Mouse (Mus musculus): ENCODE measurements around the gene Gm11127. TPM values are rescaled to one million over a fixed set of nuclear protein-coding genes. Genes with fewer than 3 reads are reported as not detected.

Gm11127 gene
- total RNA-seq, 2 experiments from 2014 or later = not detected

Other genes with a start within 250 kb of the Gm11127 start
- gene Ier3, start 236.7 kb downstream of the Gm11127 start, total RNA-seq (2015; ENCODE audit: low replicate concordance) = 3.8 and 10.5 TPM in 2 replicates
- 0.51 and 4.0 TPM in 2 replicates for gene Ier3, start 236.7 kb downstream of the Gm11127 start, total RNA-seq (2017; ENCODE audit: low replicate concordance)
- 19.3 and 32.8 TPM in 2 replicates for gene Flot1, start 235.1 kb downstream of the Gm11127 start, total RNA-seq (2015; ENCODE audit: low replicate concordance)
- gene Flot1, start 235.1 kb downstream of the Gm11127 start, total RNA-seq (2017; ENCODE audit: low replicate concordance) = 14.6 and 29.1 TPM in 2 replicates
- 663 and 669 TPM in 2 replicates for gene Tubb5, start 220.1 kb downstream of the Gm11127 start, total RNA-seq (2015; ENCODE audit: low replicate concordance)
- gene Tubb5, start 220.1 kb downstream of the Gm11127 start, total RNA-seq (2017; ENCODE audit: low replicate concordance) = 760 and 914 TPM in 2 replicates
- gene Mdc1, start 216.9 kb downstream of the Gm11127 start, total RNA-seq (2015; ENCODE audit: low replicate concordance) = 117 and 147 TPM in 2 replicates
- gene Mdc1, start 216.9 kb downstream of the Gm11127 start, total RNA-seq (2017; ENCODE audit: low replicate concordance) = 31.0 and 57.1 TPM in 2 replicates
- 32.8 and 36.0 TPM in 2 replicates for gene Nrm, start 197.1 kb downstream of the Gm11127 start, total RNA-seq (2015; ENCODE audit: low replicate concordance)
- gene Nrm, start 197.1 kb downstream of the Gm11127 start, total RNA-seq (2017; ENCODE audit: low replicate concordance) = 19.1 and 35.8 TPM in 2 replicates
- gene Ppp1r18, start 192.8 kb downstream of the Gm11127 start, total RNA-seq (2015; ENCODE audit: low replicate concordance) = 32.8 and 37.7 TPM in 2 replicates
- 7.2 and 10.2 TPM in 2 replicates for gene Ppp1r18, start 192.8 kb downstream of the Gm11127 start, total RNA-seq (2017; ENCODE audit: low replicate concordance)
- gene Dhx16, start 178.6 kb downstream of the Gm11127 start, total RNA-seq (2015; ENCODE audit: low replicate concordance) = 139 and 201 TPM in 2 replicates
- gene Dhx16, start 178.6 kb downstream of the Gm11127 start, total RNA-seq (2017; ENCODE audit: low replicate concordance) = 73.1 and 118 TPM in 2 replicates
- gene 2310061I04Rik, start 160.9 kb downstream of the Gm11127 start, total RNA-seq (2015; ENCODE audit: low replicate concordance) = 37.7 and 68.5 TPM in 2 replicates
- gene 2310061I04Rik, start 160.9 kb downstream of the Gm11127 start, total RNA-seq (2017; ENCODE audit: low replicate concordance) = 2.9 and 3.7 TPM in 2 replicates
- gene Atat1, start 148.3 kb downstream of the Gm11127 start, total RNA-seq (2015; ENCODE audit: low replicate concordance) = 7.6 and 26.0 TPM in 2 replicates
- gene Atat1, start 148.3 kb downstream of the Gm11127 start, total RNA-seq (2017; ENCODE audit: low replicate concordance) = 3.0 and 4.0 TPM in 2 replicates
- 16.9 and 18.0 TPM in 2 replicates for gene Mrps18b, start 142.0 kb downstream of the Gm11127 start, total RNA-seq (2015; ENCODE audit: low replicate concordance)
- 13.5 and 50.5 TPM in 2 replicates for gene Mrps18b, start 142.0 kb downstream of the Gm11127 start, total RNA-seq (2017; ENCODE audit: low replicate concordance)
- gene Ppp1r10, start 141.9 kb downstream of the Gm11127 start, total RNA-seq (2015; ENCODE audit: low replicate concordance) = 53.7 and 90.1 TPM in 2 replicates
- gene Ppp1r10, start 141.9 kb downstream of the Gm11127 start, total RNA-seq (2017; ENCODE audit: low replicate concordance) = 67.5 and 87.5 TPM in 2 replicates
- 26.3 and 36.9 TPM in 2 replicates for gene Abcf1, start 88.6 kb downstream of the Gm11127 start, total RNA-seq (2015; ENCODE audit: low replicate concordance)
- 120 and 139 TPM in 2 replicates for gene Abcf1, start 88.6 kb downstream of the Gm11127 start, total RNA-seq (2017; ENCODE audit: low replicate concordance)
- gene Gnl1, start 78.5 kb downstream of the Gm11127 start, total RNA-seq (2015; ENCODE audit: low replicate concordance) = 1.3 and 4.3 TPM in 2 replicates
- gene Gnl1, start 78.5 kb downstream of the Gm11127 start, total RNA-seq (2017; ENCODE audit: low replicate concordance) = 3.3 and 4.9 TPM in 2 replicates
- gene Prr3, start 78.1 kb downstream of the Gm11127 start, total RNA-seq (2015; ENCODE audit: low replicate concordance) = 5.4 and 6.5 TPM in 2 replicates
- gene Prr3, start 78.1 kb downstream of the Gm11127 start, total RNA-seq (2017; ENCODE audit: low replicate concordance) = 4.6 TPM in 1 of 2 replicates, not detected in the other
- gene H2-T24, start 37.8 kb downstream of the Gm11127 start, total RNA-seq (2015; ENCODE audit: low replicate concordance) = 84.3 and 115 TPM in 2 replicates
- 293 and 328 TPM in 2 replicates for gene H2-T24, start 37.8 kb downstream of the Gm11127 start, total RNA-seq (2017; ENCODE audit: low replicate concordance)
- gene H2-T23, start 25.5 kb downstream of the Gm11127 start, total RNA-seq (2015; ENCODE audit: low replicate concordance) = 109 and 146 TPM in 2 replicates
- gene H2-T23, start 25.5 kb downstream of the Gm11127 start, total RNA-seq (2017; ENCODE audit: low replicate concordance) = 93.4 and 104 TPM in 2 replicates
- 19.1 and 19.7 TPM in 2 replicates for gene H2-T22, start 15.6 kb downstream of the Gm11127 start, total RNA-seq (2015; ENCODE audit: low replicate concordance)
- 5.5 and 16.4 TPM in 2 replicates for gene H2-T22, start 15.6 kb downstream of the Gm11127 start, total RNA-seq (2017; ENCODE audit: low replicate concordance)
- not detected in 2 replicates for gene Gm6034, start 15.4 kb downstream of the Gm11127 start, total RNA-seq (2015; ENCODE audit: low replicate concordance)
- not detected in 2 replicates for gene Gm6034, start 15.4 kb downstream of the Gm11127 start, total RNA-seq (2017; ENCODE audit: low replicate concordance)
- not detected in 2 replicates for gene Gm19684, start 63.3 kb upstream of the Gm11127 start, total RNA-seq (2015; ENCODE audit: low replicate concordance)
- not detected in 2 replicates for gene Gm19684, start 63.3 kb upstream of the Gm11127 start, total RNA-seq (2017; ENCODE audit: low replicate concordance)
- not detected in 2 replicates for gene Gm7030, start 71.1 kb upstream of the Gm11127 start, total RNA-seq (2015; ENCODE audit: low replicate concordance)
- gene Gm7030, start 71.1 kb upstream of the Gm11127 start, total RNA-seq (2017; ENCODE audit: low replicate concordance) = not detected in 2 replicates
- not detected in 2 replicates for gene Gm8909, start 110.2 kb upstream of the Gm11127 start, total RNA-seq (2015; ENCODE audit: low replicate concordance)
- gene Gm8909, start 110.2 kb upstream of the Gm11127 start, total RNA-seq (2017; ENCODE audit: low replicate concordance) = not detected in 2 replicates
- gene H2-T3, start 131.9 kb upstream of the Gm11127 start, total RNA-seq (2015; ENCODE audit: low replicate concordance) = not detected in 2 replicates
- gene H2-T3, start 131.9 kb upstream of the Gm11127 start, total RNA-seq (2017; ENCODE audit: low replicate concordance) = not detected in 2 replicates
- 63.7 and 66.0 TPM in 2 replicates for gene Rpp21, start 199.7 kb upstream of the Gm11127 start, total RNA-seq (2015; ENCODE audit: low replicate concordance)
- 11.8 TPM in 2 replicates for gene Rpp21, start 199.7 kb upstream of the Gm11127 start, total RNA-seq (2017; ENCODE audit: low replicate concordance)
- gene Trim39, start 213.9 kb upstream of the Gm11127 start, total RNA-seq (2015; ENCODE audit: low replicate concordance) = 25.6 and 29.9 TPM in 2 replicates
- gene Trim39, start 213.9 kb upstream of the Gm11127 start, total RNA-seq (2017; ENCODE audit: low replicate concordance) = 37.4 and 40.9 TPM in 2 replicates
- not detected in 2 replicates for gene H2-M10.2, start 228.1 kb upstream of the Gm11127 start, total RNA-seq (2015; ENCODE audit: low replicate concordance)
- gene H2-M10.2, start 228.1 kb upstream of the Gm11127 start, total RNA-seq (2017; ENCODE audit: low replicate concordance) = not detected in 2 replicates

Data from erythroid progenitor cell, adult 5-6 weeks (primary cell).